Mouse (Mus musculus) embryonic stem cell, embryonic (primary cell): ENCODE results near the gene Kif6.

Experiments used
- CTCF ChIA-PET, 4 experiments: fragments of 300-600 bp in 2 of 4; fragments of 350-600 bp in 2 of 4; sonication (Branson Sonifier 250); formaldehyde crosslinking; loops; one replicate each; lab custom pipeline; 2022; ENCODE audit warnings: inconsistent platforms in 2 of 4; lab: Charles Lee
- POLR2A ChIA-PET, 4 experiments: fragments of 300-600 bp in 2 of 4; fragments of 350-600 bp in 2 of 4; sonication (Branson Sonifier 250); formaldehyde crosslinking; loops; one replicate each; lab custom pipeline; 2022; ENCODE audit warnings: antibody characterized with exemption in 4 of 4, inconsistent platforms in 1 of 4; lab: Charles Lee

Gene Kif6

GRCm38 (mm10) chr17:49799168-49799567, 184.2 kb downstream of the Kif6 start:
- CTCF ChIA-PET: no interaction called here

GRCm38 (mm10) chr17:49800157-49800556, 185.2 kb downstream of the Kif6 start:
- CTCF ChIA-PET: interaction anchor here in 2 of 4 experiments (0.6 kb wide), 2 partner anchors 10 to 89 kb away, joined by 3 to 5 read pairs; no protein-coding TSS in a partner anchor
- POLR2A ChIA-PET: interaction anchor here in 1 of 4 experiments (0.5 kb wide), 1 partner anchor 263 kb away, joined by 3 read pairs; no protein-coding TSS in a partner anchor

More at GRCm38 (mm10) chr17:49799168-49799567, 184.2 kb downstream of the Kif6 start:
- POLR2A ChIA-PET: no interaction called here

- CTCF ChIA-PET: interaction anchor here in 1 of 4 experiments (0.6 kb wide), 1 partner anchor 96 kb away, joined by 5 read pairs; no protein-coding TSS in a partner anchor
- POLR2A ChIA-PET: no interaction called here
Measured at GRCm38 (mm10) chr17:49807461-49807860, 192.5 kb downstream of the Kif6 start.

- ChIA-PET POLR2A (no interaction called here), CTCF (interaction anchor here in 1 of 4 experiments (0.5 to 0.6 kb wide), 2 partner anchors 44 to 50 kb away, joined by 3 to 5 read pairs; no protein-coding TSS in a partner anchor)
Measured at GRCm38 (mm10) chr17:49808712-49809343, 193.9 kb downstream of the Kif6 start.

GRCm38 (mm10) chr17:49813893-49814640, 199.1 kb downstream of the Kif6 start:
- ChIA-PET POLR2A (no interaction called here), CTCF (interaction anchor here in 1 of 4 experiments (2.0 kb wide), 1 partner anchor 85 kb away, joined by 7 read pairs; no protein-coding TSS in a partner anchor)

- CTCF ChIA-PET: interaction anchor here in 1 of 4 experiments (0.6 kb wide), 1 partner anchor 83 kb away, joined by 3 read pairs; no protein-coding TSS in a partner anchor
Measured at GRCm38 (mm10) chr17:49816067-49816565, 201.2 kb downstream of the Kif6 start.

GRCm38 (mm10) chr17:49816703-49817102, 201.8 kb downstream of the Kif6 start:
- ChIA-PET POLR2A (interaction anchor here in 1 of 4 experiments (0.6 kb wide), 1 partner anchor 453 kb away, joined by 3 read pairs; no protein-coding TSS in a partner anchor), CTCF (no interaction called here)

More at GRCm38 (mm10) chr17:49816067-49816565, 201.2 kb downstream of the Kif6 start:
- POLR2A ChIA-PET: interaction anchor here in 1 of 4 experiments (0.6 kb wide), 1 partner anchor 453 kb away, joined by 3 read pairs; no protein-coding TSS in a partner anchor

GRCm38 (mm10) chr17:49820203-49820602, 205.3 kb downstream of the Kif6 start:
- ChIA-PET CTCF (no interaction called here), POLR2A (no interaction called here)

GRCm38 (mm10) chr17:49824142-49824840, 209.4 kb downstream of the Kif6 start:
- ChIA-PET POLR2A (no interaction called here), CTCF (interaction anchor here in 2 of 4 experiments (0.6 kb wide), 2 partner anchors 49 to 167 kb away, joined by 3 read pairs; no protein-coding TSS in a partner anchor)

- POLR2A ChIA-PET: no interaction called here
- CTCF ChIA-PET: no interaction called here
Measured at GRCm38 (mm10) chr17:49824841-49825450, 210.0 kb downstream of the Kif6 start.

- CTCF ChIA-PET: interaction anchor here in 1 of 4 experiments (1.1 kb wide), 1 partner anchor 73 kb away, joined by 3 read pairs; no protein-coding TSS in a partner anchor
- POLR2A ChIA-PET: no interaction called here
Measured at GRCm38 (mm10) chr17:49825831-49826230, 210.9 kb downstream of the Kif6 start.

GRCm38 (mm10) chr17:49831745-49832144, 216.8 kb downstream of the Kif6 start:
- POLR2A ChIA-PET: no interaction called here

GRCm38 (mm10) chr17:49834044-49834545, 219.2 kb downstream of the Kif6 start:
- CTCF ChIA-PET: interaction anchor here in 1 of 4 experiments (0.6 kb wide), 1 partner anchor 40 kb away, joined by 3 read pairs; no protein-coding TSS in a partner anchor
- POLR2A ChIA-PET: no interaction called here

More at GRCm38 (mm10) chr17:49831745-49832144, 216.8 kb downstream of the Kif6 start:
- CTCF ChIA-PET: no interaction called here

- CTCF ChIA-PET: no interaction called here
- POLR2A ChIA-PET: interaction anchor here in 1 of 4 experiments (0.7 kb wide), 1 partner anchor 105 kb away, joined by 3 read pairs; no protein-coding TSS in a partner anchor
Measured at GRCm38 (mm10) chr17:49837417-49837816, 222.5 kb downstream of the Kif6 start.

GRCm38 (mm10) chr17:49839243-49839642, 224.3 kb downstream of the Kif6 start:
- ChIA-PET POLR2A (no interaction called here), CTCF (no interaction called here)

- ChIA-PET POLR2A (interaction anchor here in 1 of 4 experiments (0.7 kb wide), 1 partner anchor 63 kb away, joined by 3 read pairs; no protein-coding TSS in a partner anchor), CTCF (interaction anchor here in 2 of 4 experiments (0.5 to 0.8 kb wide), 2 partner anchors 32 to 1993 kb away, joined by 3 read pairs; no protein-coding TSS in a partner anchor)
Measured at GRCm38 (mm10) chr17:49851210-49851609, 236.3 kb downstream of the Kif6 start.

- POLR2A ChIA-PET: no interaction called here
- CTCF ChIA-PET: no interaction called here
Measured at GRCm38 (mm10) chr17:49852183-49852582, 237.2 kb downstream of the Kif6 start.
